Mouse (Mus musculus) brain, embryonic 14.5 days (tissue): Measurements from ENCODE around the gene Gys1.
"Not testable (repeated sequence)": the region's sequence is repeated elsewhere in the genome, so short reads cannot be mapped to it uniquely, and the experiment has no call there.

Source experiments
- CTCF ChIP-seq: fragments of 200-500 bp; IDR thresholded peaks from 2 replicates; pipeline ENCODE4 v1.5.1; 2012; ENCODE audit warnings: inconsistent platforms, mild to moderate bottlenecking, moderate library complexity, borderline replicate concordance; ENCODE audit not compliant: insufficient read depth, insufficient read length; ENCODE audit errors: extremely low read depth
- POLR2A ChIP-seq: fragments of 200-500 bp; IDR thresholded peaks from 2 replicates; pipeline ENCODE4 v1.6.1; 2012; ENCODE audit warnings: mild to moderate bottlenecking, inconsistent platforms, borderline replicate concordance; ENCODE audit not compliant: poor library complexity, insufficient read depth, insufficient read length, severe bottlenecking; ENCODE audit errors: extremely low read depth

GRCm38 (mm10) chr7:45462868-45463267, 28.2 kb downstream of the Gys1 start:
- TF ChIP-seq CTCF, POLR2A: not testable (repeated sequence)
